Mouse (Mus musculus) heart, embryonic 10.5 days (tissue): Measurements from ENCODE around the gene Epb41l3. TPM values are rescaled to one million over a fixed set of nuclear protein-coding genes. Genes with fewer than 3 reads are reported as not detected.

Experiments
- DNase-seq: peaks from one replicate; pipeline ENCODE4 v3.0.0-alpha.2; 2017; ENCODE audit warnings: low spot score
- H3K27ac ChIP-seq: fragments of 300-500 bp; sonication (generic); 2 replicates; pipeline ENCODE4 v1.5.1; 2016; ENCODE audit warnings: mild to moderate bottlenecking
- H3K27me3 ChIP-seq: fragments of 300-500 bp; sonication (generic); 2 replicates; pipeline ENCODE4 v1.6.1; 2016; ENCODE audit warnings: mild to moderate bottlenecking; ENCODE audit not compliant: poor library complexity, insufficient read depth, severe bottlenecking
- H3K36me3 ChIP-seq: fragments of 300-500 bp; sonication (generic); 2 replicates; pipeline ENCODE4 v1.6.1; 2016; ENCODE audit warnings: mild to moderate bottlenecking, moderate library complexity
- H3K4me1 ChIP-seq: fragments of 300-500 bp; sonication (generic); 2 replicates; pipeline ENCODE4 v1.6.1; 2016; ENCODE audit warnings: mild to moderate bottlenecking
- H3K4me3 ChIP-seq: fragments of 300-500 bp; sonication (generic); 2 replicates; pipeline ENCODE4 v1.5.1; 2016; ENCODE audit warnings: mild to moderate bottlenecking, moderate library complexity
- H3K9me3 ChIP-seq: fragments of 300-500 bp; sonication (generic); 2 replicates; pipeline ENCODE4 v1.6.1; 2016; ENCODE audit warnings: mild to moderate bottlenecking, moderate library complexity
- WGBS: fragments of 180-500 bp; shearing (Covaris S2); methylation state at CpG from one replicate; pipeline ENCODE4 v1.1.7; 2016; 5-methylcytosine and 5-hydroxymethylcytosine counted together
- polyA plus RNA-seq: library from polyadenylated mRNA; unstranded; fragments of >200 nt; fragmentation: Nextera tagmentation; extraction: Ambion mirVana; gene quantifications from 2 replicates; pipeline ENCODE4 v1.2.1, GENCODE M21; 2016

Gene Epb41l3
- polyA plus RNA-seq, 1 experiment from 2014 or later, result 108 TPM

GRCm38 (mm10) chr17:69158690-69159089 is 83.2 kb downstream of the Epb41l3 start:
- no peak overlapping the region for H3K27ac ChIP-seq
- DNase-seq, result no peak
- peak overlapping the region; percentile 85; the same call in 1 of the 2 replicates for H3K4me3 ChIP-seq
- H3K9me3 ChIP-seq, result no peaks in the 10 kb centered on the region
- 87% methylated on average over 5 of the region's 5 CpGs for WGBS
- H3K27me3 ChIP-seq, result no peaks in the 10 kb centered on the region
- H3K36me3 ChIP-seq, result no peaks in the 10 kb centered on the region
- peaks cover 16% of the 10 kb centered on the region; the same call in 1 of the 2 replicates for H3K4me1 ChIP-seq

- H3K4me1 ChIP-seq, result peaks cover 24% of the 10 kb centered on the region; the same call in 1 of the 2 replicates
- no peaks in the 10 kb centered on the region for H3K27me3 ChIP-seq
- no peak overlapping the region for H3K4me3 ChIP-seq
- no peaks in the 10 kb centered on the region for H3K9me3 ChIP-seq
- no peak for DNase-seq
- H3K27ac ChIP-seq, result no peak overlapping the region
- H3K36me3 ChIP-seq, result no peaks in the 10 kb centered on the region
Measured at GRCm38 (mm10) chr17:69162731-69163130, 87.2 kb downstream of the Epb41l3 start.

DNA sequence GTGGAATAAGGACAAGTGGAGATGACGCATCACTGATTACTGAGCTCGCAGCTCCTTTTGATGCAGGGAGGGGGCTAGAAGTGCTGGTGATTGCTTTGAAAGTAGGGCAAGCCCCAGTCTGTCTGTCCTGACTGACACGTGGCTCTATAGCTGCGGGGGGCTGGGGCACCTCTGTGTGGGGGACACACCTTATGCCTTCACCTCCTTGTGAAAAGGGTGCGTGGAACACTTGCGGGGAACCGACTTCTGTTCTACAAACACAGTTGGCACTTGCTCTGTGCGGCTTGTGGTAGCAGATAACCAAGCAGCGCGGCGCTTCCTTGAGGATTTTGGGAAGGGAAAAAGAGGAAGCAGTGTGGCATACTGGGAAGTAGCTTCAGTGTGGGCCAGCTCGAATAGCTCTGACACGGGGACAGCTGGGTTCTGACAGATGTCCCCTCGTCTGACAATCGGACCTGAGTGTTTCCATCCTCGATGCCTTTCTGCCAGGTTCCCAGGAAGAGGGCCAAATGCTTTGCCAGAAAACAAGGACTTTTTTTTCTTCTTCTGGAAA is 101.5 kb downstream of the Epb41l3 start:
- Histone ChIP-seq H3K27ac (peak overlapping the region; percentile 53; the same call in 1 of the 2 replicates), H3K9me3 (no peaks in the 10 kb centered on the region), H3K27me3 (no peaks in the 10 kb centered on the region), H3K36me3 (no peaks in the 10 kb centered on the region), H3K4me1 (peaks cover 38% of the 10 kb centered on the region), H3K4me3 (0 out of 2 replicates have a peak overlapping the region, but pooled peaks have one; percentile 12)
- no peak for DNase-seq
- WGBS, result 48% methylated on average over 16 of the region's 16 CpGs

DNA sequence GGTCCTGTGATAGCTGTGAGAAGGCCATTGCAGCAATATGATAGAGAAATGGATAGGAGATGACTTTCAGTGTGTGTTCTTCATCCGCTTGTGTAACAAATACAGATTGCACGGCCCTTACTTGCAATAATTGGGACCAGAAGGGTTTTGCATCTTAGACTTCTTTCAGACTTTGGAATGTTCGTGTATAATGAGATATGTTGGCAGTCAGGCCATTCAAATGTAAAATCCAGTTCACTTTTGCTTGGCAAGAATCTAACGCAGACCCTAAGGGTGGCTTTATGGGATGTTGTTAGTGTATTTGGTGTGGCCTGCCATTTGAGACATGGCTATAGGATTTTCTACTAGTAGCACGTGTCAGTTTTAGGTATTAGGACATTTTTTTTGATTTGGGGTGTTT is 102.5 kb downstream of the Epb41l3 start:
- Histone ChIP-seq H3K4me1 (peaks cover 47% of the 10 kb centered on the region), H3K27ac (no peak overlapping the region), H3K9me3 (no peaks in the 10 kb centered on the region), H3K4me3 (no peak overlapping the region), H3K27me3 (no peaks in the 10 kb centered on the region), H3K36me3 (no peaks in the 10 kb centered on the region)
- no peak for DNase-seq
- 85% methylated on average over 5 of the region's 5 CpGs for WGBS

DNA sequence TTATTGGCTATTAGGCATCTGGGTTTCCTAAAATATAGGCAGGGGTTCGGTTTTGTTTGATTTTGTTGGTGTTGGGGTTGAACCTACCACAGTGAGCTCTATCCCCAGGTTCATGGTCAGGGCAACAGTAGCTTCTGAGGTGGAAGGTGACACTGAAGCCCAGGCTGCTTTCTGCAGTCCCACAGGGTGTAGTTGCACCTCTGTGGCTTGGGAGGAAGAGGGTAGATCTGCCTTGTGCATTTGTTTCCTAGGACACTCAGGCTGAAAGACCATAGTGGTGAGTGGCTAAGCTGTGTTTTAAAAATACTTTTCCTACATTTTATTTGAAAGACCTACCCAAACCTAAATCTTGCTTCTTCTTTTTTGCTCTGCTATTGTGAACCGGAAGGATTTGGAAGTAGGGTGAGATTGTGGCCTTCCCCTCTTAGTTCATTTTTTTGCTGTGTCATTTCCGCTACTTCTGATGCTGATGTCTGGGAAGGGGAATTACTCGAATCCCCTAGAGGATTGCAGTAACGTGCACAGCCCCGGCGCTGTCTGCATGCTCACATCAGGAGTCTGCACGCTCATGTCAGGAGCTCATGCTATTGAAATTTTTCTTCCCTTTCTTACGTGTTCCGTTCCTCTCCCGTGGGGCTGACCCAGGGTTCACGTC is 105.5 kb downstream of the Epb41l3 start:
- DNase-seq, result peak; percentile 79
- Histone ChIP-seq H3K27me3 (no peaks in the 10 kb centered on the region), H3K9me3 (no peaks in the 10 kb centered on the region), H3K36me3 (no peaks in the 10 kb centered on the region), H3K4me3 (peak overlapping the region; percentile 40), H3K4me1 (peaks cover 48% of the 10 kb centered on the region), H3K27ac (peak overlapping the region; percentile 86)
- 14% methylated on average over 12 of the region's 12 CpGs for WGBS

DNA sequence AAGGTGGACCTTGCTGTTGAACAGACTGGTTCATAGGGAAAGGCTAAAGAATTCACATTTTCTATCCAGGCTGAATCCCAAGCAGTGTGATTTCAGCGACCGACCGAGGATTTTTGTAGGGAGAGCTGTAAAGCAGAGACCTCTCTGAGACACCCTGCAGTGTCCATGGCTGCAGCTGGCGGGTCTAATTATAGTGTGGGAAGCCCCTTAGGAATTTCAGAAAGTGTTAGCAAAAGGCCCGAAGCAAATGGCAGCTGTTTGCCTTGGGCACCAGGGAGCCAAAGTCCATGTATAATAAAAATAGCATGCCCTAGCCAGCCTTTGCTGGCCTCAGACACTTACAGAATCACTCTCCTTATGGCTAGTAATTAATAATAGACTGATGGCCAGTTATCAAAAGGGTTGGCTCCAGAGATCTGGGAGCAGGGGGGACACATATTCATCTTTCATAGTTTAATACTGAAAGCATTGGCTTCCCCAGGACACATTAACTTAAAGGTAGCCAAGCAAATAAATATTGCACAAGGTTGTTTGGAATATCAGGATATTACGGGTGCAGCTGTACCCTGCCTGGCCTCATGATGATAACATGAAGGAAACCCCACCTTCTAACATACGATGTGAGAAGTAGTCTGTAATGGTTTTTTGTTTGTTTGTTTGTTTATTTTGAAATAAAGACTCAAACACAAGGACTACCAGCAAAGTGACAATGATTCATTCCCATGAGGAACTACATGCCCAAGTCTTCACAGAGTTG is 106.3 kb downstream of the Epb41l3 start:
- H3K36me3 ChIP-seq, result no peaks in the 10 kb centered on the region
- no peak for DNase-seq
- H3K4me3 ChIP-seq, result peak overlapping the region; percentile 40
- no peaks in the 10 kb centered on the region for H3K27me3 ChIP-seq
- peaks cover 51% of the 10 kb centered on the region for H3K4me1 ChIP-seq
- WGBS, result 18% methylated on average over 7 of the region's 7 CpGs
- H3K9me3 ChIP-seq, result no peaks in the 10 kb centered on the region
- H3K27ac ChIP-seq, result peak overlapping the region; percentile 86

DNA sequence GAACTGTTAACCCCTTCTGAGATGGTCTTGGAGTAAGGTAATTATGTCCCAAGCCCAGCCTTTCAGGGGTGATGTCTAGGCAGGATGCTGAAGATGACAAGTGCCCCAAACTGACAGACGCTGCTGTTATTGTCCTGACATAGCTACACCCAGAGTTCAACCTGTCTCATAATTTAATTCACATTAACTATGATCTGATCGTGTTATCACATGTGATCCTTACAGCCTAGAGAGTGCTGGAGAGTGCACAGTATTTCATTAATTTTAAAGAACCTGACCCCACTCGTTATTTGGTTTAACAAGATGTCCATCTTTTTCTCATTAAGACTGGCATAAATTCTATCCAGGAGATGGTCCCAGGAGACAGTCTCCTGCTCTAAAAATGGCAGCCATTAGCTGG is 112.3 kb downstream of the Epb41l3 start:
- Histone ChIP-seq H3K4me1 (peaks cover 31% of the 10 kb centered on the region), H3K36me3 (no peaks in the 10 kb centered on the region), H3K4me3 (no peak overlapping the region), H3K27ac (no peak overlapping the region), H3K9me3 (no peaks in the 10 kb centered on the region), H3K27me3 (no peaks in the 10 kb centered on the region)
- WGBS, result 87% methylated on average over 3 of the region's 3 CpGs
- DNase-seq, result no peak

- Histone ChIP-seq H3K4me1 (peaks cover 62% of the 10 kb centered on the region), H3K27me3 (no peaks in the 10 kb centered on the region), H3K27ac (peak overlapping the region; percentile 59), H3K4me3 (no peak overlapping the region), H3K36me3 (no peaks in the 10 kb centered on the region), H3K9me3 (no peaks in the 10 kb centered on the region)
- WGBS, result 1% methylated on average over 2 of the region's 2 CpGs
- DNase-seq, result no peak
Measured at GRCm38 (mm10) chr17:69192863-69193493, 117.5 kb downstream of the Epb41l3 start.

DNA sequence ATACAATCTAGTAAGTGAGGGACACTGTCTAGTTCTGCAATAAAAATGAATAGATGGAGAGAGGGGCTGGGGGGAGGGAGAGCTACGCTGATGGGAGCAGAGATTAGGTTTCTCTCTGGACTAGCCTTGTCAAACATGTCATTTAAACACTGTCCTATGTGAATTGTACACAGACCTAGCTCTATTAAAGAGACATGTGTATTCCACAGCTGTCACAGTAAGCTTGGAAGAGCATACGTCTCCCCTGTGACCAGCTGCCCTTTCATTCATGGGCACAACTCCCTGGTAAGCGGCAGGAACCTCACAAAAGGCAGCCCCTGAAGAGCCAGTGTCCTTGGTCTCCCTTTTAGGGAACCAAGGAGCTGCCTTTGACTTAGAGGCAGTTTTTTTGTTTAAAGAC is 119.1 kb downstream of the Epb41l3 start:
- Histone ChIP-seq H3K27ac (no peak overlapping the region), H3K27me3 (no peaks in the 10 kb centered on the region), H3K4me3 (no peak overlapping the region), H3K4me1 (peaks cover 78% of the 10 kb centered on the region), H3K9me3 (no peaks in the 10 kb centered on the region), H3K36me3 (no peaks in the 10 kb centered on the region)
- 53% methylated on average over 3 of the region's 3 CpGs for WGBS
- no peak for DNase-seq

DNA sequence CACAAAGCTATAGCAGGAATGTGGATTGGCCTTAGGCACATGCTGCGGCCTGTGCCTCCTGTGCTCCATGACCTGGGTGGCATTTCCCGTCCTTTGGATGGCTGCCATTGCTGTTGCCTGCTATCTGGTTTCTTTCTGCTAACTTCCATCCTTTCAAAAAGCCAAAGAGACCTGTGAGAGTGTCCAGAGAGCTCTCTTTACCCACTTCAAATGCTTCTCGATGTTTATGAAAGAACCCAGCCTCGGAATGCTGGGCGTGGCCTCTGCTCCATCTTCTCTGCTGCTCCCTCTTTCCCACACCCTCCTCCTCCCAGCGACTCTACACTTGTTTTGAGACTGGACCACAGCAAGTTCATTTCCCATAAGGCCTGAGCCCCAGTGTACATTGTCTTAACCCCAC is 120.3 kb downstream of the Epb41l3 start:
- 56% methylated on average over 6 of the region's 6 CpGs for WGBS
- no peaks in the 10 kb centered on the region for H3K9me3 ChIP-seq
- H3K27ac ChIP-seq, result peak overlapping the region; percentile 69; the same call in 1 of the 2 replicates
- no peaks in the 10 kb centered on the region for H3K36me3 ChIP-seq
- peaks cover 81% of the 10 kb centered on the region for H3K4me1 ChIP-seq
- H3K4me3 ChIP-seq, result peak overlapping the region; percentile 24
- no peak for DNase-seq
- no peaks in the 10 kb centered on the region for H3K27me3 ChIP-seq

DNA sequence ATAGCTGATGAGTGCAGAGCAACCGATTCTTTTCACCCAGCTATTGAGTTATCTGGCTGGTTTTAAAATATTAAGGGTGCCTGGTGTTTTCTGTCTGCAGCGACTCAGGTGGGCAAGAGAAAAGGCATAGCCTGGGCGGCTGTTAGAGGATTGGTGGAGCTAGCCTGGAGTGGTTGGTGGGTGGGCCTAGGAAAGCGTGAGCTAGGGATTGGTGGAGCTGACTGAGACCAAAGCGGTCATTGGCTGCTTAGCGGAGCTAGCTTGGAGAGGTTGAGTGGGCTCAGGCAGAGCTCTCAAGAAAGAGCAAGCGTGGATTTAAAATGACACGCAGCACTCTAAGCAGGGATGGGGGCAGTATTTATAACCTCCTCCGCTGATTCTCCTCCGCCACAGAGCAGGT is 121.2 kb downstream of the Epb41l3 start:
- H3K36me3 ChIP-seq, result no peaks in the 10 kb centered on the region
- peaks cover 78% of the 10 kb centered on the region for H3K4me1 ChIP-seq
- H3K4me3 ChIP-seq, result peak overlapping the region; percentile 24; the same call in 1 of the 2 replicates
- peak overlapping the region; percentile 69; the same call in 1 of the 2 replicates for H3K27ac ChIP-seq
- DNase-seq, result no peak
- WGBS, result 54% methylated on average over 10 of the region's 10 CpGs
- no peaks in the 10 kb centered on the region for H3K9me3 ChIP-seq
- H3K27me3 ChIP-seq, result no peaks in the 10 kb centered on the region

GRCm38 (mm10) chr17:69198805-69199204 is 123.3 kb downstream of the Epb41l3 start:
- Histone ChIP-seq H3K27ac (peak overlapping the region; percentile 69), H3K4me3 (no peak overlapping the region), H3K9me3 (no peaks in the 10 kb centered on the region), H3K4me1 (peaks cover 57% of the 10 kb centered on the region), H3K27me3 (no peaks in the 10 kb centered on the region), H3K36me3 (no peaks in the 10 kb centered on the region)
- DNase-seq, result no peak
- WGBS, result 20% methylated on average over 1 of the region's 1 CpGs

DNA sequence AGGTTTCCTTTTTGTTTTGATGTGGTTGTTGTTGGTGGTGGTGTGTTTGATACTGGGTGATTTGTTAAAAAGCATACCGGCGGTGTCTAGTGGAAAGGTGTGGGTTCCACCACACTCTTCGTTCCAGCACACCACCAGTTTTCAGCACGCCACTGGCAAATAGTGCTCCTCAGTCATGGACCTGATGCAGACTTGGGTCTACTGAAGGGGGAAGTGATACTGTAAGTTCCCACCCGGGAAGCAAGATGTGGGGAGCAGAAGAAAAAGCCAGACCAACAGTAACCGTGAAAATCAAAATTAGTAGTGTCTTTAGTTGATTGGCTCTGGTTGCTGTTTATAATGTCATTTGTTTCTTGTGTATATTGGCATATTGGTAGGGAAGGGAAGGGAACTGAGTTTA is 124.3 kb downstream of the Epb41l3 start:
- no peak for DNase-seq
- H3K36me3 ChIP-seq, result no peaks in the 10 kb centered on the region
- no peaks in the 10 kb centered on the region for H3K9me3 ChIP-seq
- H3K27me3 ChIP-seq, result no peaks in the 10 kb centered on the region
- peaks cover 47% of the 10 kb centered on the region for H3K4me1 ChIP-seq
- no peak overlapping the region for H3K27ac ChIP-seq
- 82% methylated on average over 6 of the region's 6 CpGs for WGBS
- H3K4me3 ChIP-seq, result no peak overlapping the region
